Mouse (Mus musculus) neural tube, embryonic 10.5 days (tissue): Measurements from ENCODE around the gene Poldip3.

ENCODE experiments used
- DNase-seq: peaks from one replicate; pipeline ENCODE4 v3.0.0-alpha.2; 2017; ENCODE audit warnings: low spot score; ENCODE audit errors: extremely low spot score

Poldip3 gene

GRCm38 (mm10) chr15:83165526-83166315 lies 16.5 kb upstream of the Poldip3 start:
- DNase-seq: no peak

GRCm38 (mm10) chr15:83164971-83165471 lies 15.8 kb upstream of the Poldip3 start:
- no peak for DNase-seq

- DNase-seq: no peak
Observed at GRCm38 (mm10) chr15:83162818-83163485, 13.8 kb upstream of the Poldip3 start.

- no peak for DNase-seq
Observed at GRCm38 (mm10) chr15:83162001-83162400, 12.8 kb upstream of the Poldip3 start.

- DNase-seq: peak; percentile 28
Observed at GRCm38 (mm10) chr15:83161062-83161748, 12.0 kb upstream of the Poldip3 start.

- DNase-seq: no peak
Observed at GRCm38 (mm10) chr15:83160561-83160960, 11.4 kb upstream of the Poldip3 start.

- DNase-seq: no peak
Observed at GRCm38 (mm10) chr15:83159823-83160222, 10.6 kb upstream of the Poldip3 start.

GRCm38 (mm10) chr15:83158587-83159160 lies 9.5 kb upstream of the Poldip3 start:
- no peak for DNase-seq

GRCm38 (mm10) chr15:83157667-83158064 lies 8.5 kb upstream of the Poldip3 start:
- DNase-seq: no peak

- peak; percentile 69 for DNase-seq
Observed at GRCm38 (mm10) chr15:83156929-83157666, 7.9 kb upstream of the Poldip3 start.

GRCm38 (mm10) chr15:83155672-83156419 lies 6.7 kb upstream of the Poldip3 start:
- DNase-seq: no peak

GRCm38 (mm10) chr15:83154309-83154708 lies 5.1 kb upstream of the Poldip3 start:
- no peak for DNase-seq

- DNase-seq: no peak
Observed at GRCm38 (mm10) chr15:83150694-83151093, 1.5 kb upstream of the Poldip3 start.

- DNase-seq: no peak
Observed at GRCm38 (mm10) chr15:83150073-83150442, 874 bp upstream of the Poldip3 start.

- DNase-seq: no peak
Observed at GRCm38 (mm10) chr15:83148801-83149195, 386 bp downstream of the Poldip3 start.

- DNase-seq: no peak
Observed at GRCm38 (mm10) chr15:83148395-83148794, 789 bp downstream of the Poldip3 start.

- no peak for DNase-seq
Observed at GRCm38 (mm10) chr15:83145541-83145940, 3.6 kb downstream of the Poldip3 start.

- DNase-seq: no peak
Observed at GRCm38 (mm10) chr15:83142861-83143260, 6.3 kb downstream of the Poldip3 start.

- no peak for DNase-seq
Observed at GRCm38 (mm10) chr15:83135654-83136053, 13.5 kb downstream of the Poldip3 start.

- no peak for DNase-seq
Observed at GRCm38 (mm10) chr15:83134671-83135070, 14.5 kb downstream of the Poldip3 start.
